Mouse (Mus musculus) spleen, adult 2 months (tissue): ENCODE measurements around the gene Hdgfl2. TPM values are rescaled to one million over a fixed set of nuclear protein-coding genes. Genes with fewer than 3 reads are reported as not detected.

Source experiments
- DNase-seq, 2 experiments: peaks; one replicate each; pipeline versions ENCODE4 v3.0.0 to v3.0.0-alpha.2; 2012 to 2021; ENCODE audit warnings: low spot score in 2 of 2, low read depth in 1 of 2
- H3K27ac ChIP-seq: fragments of 200-500 bp; 2 replicates; pipeline ENCODE4 v1.5.1; 2012; ENCODE audit warnings: low read length, inconsistent platforms; ENCODE audit not compliant: insufficient read depth
- H3K27me3 ChIP-seq: fragments of 200-500 bp; 2 replicates; pipeline ENCODE4 v1.6.1; 2012; ENCODE audit warnings: mild to moderate bottlenecking, moderate library complexity, low read length, inconsistent platforms; ENCODE audit not compliant: control insufficient read depth, insufficient read depth
- H3K36me3 ChIP-seq: fragments of 200-500 bp; 2 replicates; pipeline ENCODE4 v1.6.1; 2012; ENCODE audit warnings: mild to moderate bottlenecking, low read length, inconsistent platforms; ENCODE audit not compliant: control insufficient read depth, insufficient read depth
- H3K4me1 ChIP-seq: fragments of 200-500 bp; 2 replicates; pipeline ENCODE4 v1.6.1; 2011; ENCODE audit warnings: inconsistent platforms; ENCODE audit not compliant: control insufficient read depth, insufficient read depth, insufficient read length
- H3K4me3 ChIP-seq: fragments of 200-500 bp; 2 replicates; pipeline ENCODE4 v1.5.1; 2011; ENCODE audit warnings: mild to moderate bottlenecking, inconsistent platforms; ENCODE audit not compliant: insufficient read depth, insufficient read length; ENCODE audit errors: extremely low read depth
- CTCF ChIP-seq: fragments of 200-500 bp; IDR thresholded peaks from 2 replicates; pipeline ENCODE4 v1.5.1; 2011; ENCODE audit warnings: mild to moderate bottlenecking, inconsistent platforms; ENCODE audit not compliant: insufficient read depth, insufficient read length, insufficient replicate concordance; ENCODE audit errors: extremely low read depth
- POLR2A ChIP-seq: fragments of 200-500 bp; IDR thresholded peaks from 2 replicates; pipeline ENCODE4 v1.6.1; 2011; ENCODE audit warnings: low read depth, low read length, inconsistent platforms
- WGBS: fragments of 180-500 bp; shearing (Covaris S2); methylation state at CpG from one replicate; pipeline ENCODE4 v1.1.7; 2018; 5-methylcytosine and 5-hydroxymethylcytosine counted together
- polyA plus RNA-seq: library from polyadenylated mRNA; depleted of rRNA; stranded (reverse); fragments of >200 nt; gene quantifications from 2 replicates; pipeline ENCODE4 v1.2.3, GENCODE M21; 2012

Gene Hdgfl2
- polyA plus RNA-seq, 1 experiment: 52.3 TPM

GRCm38 (mm10) chr17:56109219-56110051 is 30.0 kb downstream of the Hdgfl2 start, which contains the start of gene Plin4:
Gene Plin4, minus strand, starts transcription at chr17:56109803.
- Histone ChIP-seq H3K4me3 (no peak within 1 kb of the TSS), H3K4me1 (no peaks in the 10 kb centered on the region), H3K27me3 (no peaks in the 10 kb centered on the region), H3K36me3 (no peaks in the 10 kb centered on the region), H3K27ac (no peak within 1 kb of the TSS)
- no peak for TF ChIP-seq CTCF
- no peak for TF ChIP-seq POLR2A
- WGBS: 86% methylated on average over 10 of the region's 10 CpGs
- no peak for DNase-seq

GRCm38 (mm10) chr17:56110571-56110970 is 31.1 kb downstream of the Hdgfl2 start:
- TF ChIP-seq CTCF (no peak), POLR2A (no peak)
- Histone ChIP-seq H3K4me1 (no peaks in the 10 kb centered on the region), H3K27me3 (no peaks in the 10 kb centered on the region), H3K27ac (no peak overlapping the region), H3K36me3 (no peaks in the 10 kb centered on the region), H3K4me3 (no peak overlapping the region)
- DNase-seq: no peak
- WGBS: 74% methylated on average over 4 of the region's 4 CpGs

- Histone ChIP-seq H3K4me1 (no peaks in the 10 kb centered on the region), H3K4me3 (no peak overlapping the region), H3K27me3 (no peaks in the 10 kb centered on the region), H3K27ac (no peak overlapping the region), H3K36me3 (no peaks in the 10 kb centered on the region)
- no peak for DNase-seq
- WGBS: 48% methylated on average over 1 of the region's 1 CpGs
- TF ChIP-seq POLR2A (no peak), CTCF (no peak)
Measured at GRCm38 (mm10) chr17:56111021-56111420, 31.6 kb downstream of the Hdgfl2 start.

- Histone ChIP-seq H3K4me1 (no peaks in the 10 kb centered on the region), H3K36me3 (no peaks in the 10 kb centered on the region), H3K4me3 (no peak overlapping the region), H3K27me3 (no peaks in the 10 kb centered on the region), H3K27ac (no peak overlapping the region)
- WGBS: 50% methylated on average over 5 of the region's 5 CpGs
- peak; percentile 83; the same call in 1 of the 2 replicates for TF ChIP-seq CTCF
- no peak for TF ChIP-seq POLR2A
- peak; percentile 37 to 45 for DNase-seq
Measured at GRCm38 (mm10) chr17:56111864-56112263, 32.4 kb downstream of the Hdgfl2 start.

- TF ChIP-seq CTCF (no peak), POLR2A (no peak)
- 91% methylated on average over 3 of the region's 3 CpGs for WGBS
- no peaks in the 10 kb centered on the region for H3K36me3 ChIP-seq
- H3K4me1 ChIP-seq: peaks cover 4% of the 10 kb centered on the region; the same call in 1 of the 2 replicates
- peaks cover 3% of the 10 kb centered on the region for H3K27me3 ChIP-seq
- H3K27ac ChIP-seq: no peak overlapping the region
- DNase-seq: no peak
- H3K4me3 ChIP-seq: no peak overlapping the region
Measured at GRCm38 (mm10) chr17:56112743-56113142, 33.3 kb downstream of the Hdgfl2 start.

- WGBS: 78% methylated on average over 10 of the region's 10 CpGs
- peaks cover 13% of the 10 kb centered on the region for H3K27me3 ChIP-seq
Measured at GRCm38 (mm10) chr17:56116193-56116592, 36.8 kb downstream of the Hdgfl2 start.

GRCm38 (mm10) chr17:56117251-56117710 is 37.8 kb downstream of the Hdgfl2 start, which contains the start of gene Plin5:
Gene Plin5, minus strand, starts transcription at chr17:56117596.
- no peak within 1 kb of the TSS for H3K4me3 ChIP-seq

More at GRCm38 (mm10) chr17:56116193-56116592, 36.8 kb downstream of the Hdgfl2 start:
- Histone ChIP-seq H3K4me3 (no peak overlapping the region), H3K4me1 (peaks cover 4% of the 10 kb centered on the region; the same call in 1 of the 2 replicates), H3K36me3 (no peaks in the 10 kb centered on the region), H3K27ac (no peak overlapping the region)
- TF ChIP-seq CTCF (no peak), POLR2A (no peak)
- DNase-seq: no peak

More at GRCm38 (mm10) chr17:56117251-56117710, 37.8 kb downstream of the Hdgfl2 start, which contains the start of gene Plin5:
- WGBS: 4% methylated on average over 27 of the region's 27 CpGs
- Histone ChIP-seq H3K27me3 (peaks cover 13% of the 10 kb centered on the region), H3K27ac (no peak within 1 kb of the TSS), H3K4me1 (peaks cover 4% of the 10 kb centered on the region; the same call in 1 of the 2 replicates), H3K36me3 (no peaks in the 10 kb centered on the region)
- TF ChIP-seq POLR2A (no peak), CTCF (no peak)
- no peak for DNase-seq
